Mouse (Mus musculus) liver, postnatal 0 days (tissue): ENCODE results near the gene Bach1. TPM values are rescaled to one million over a fixed set of nuclear protein-coding genes. Genes with fewer than 3 reads are reported as not detected.

Experiments
- ATAC-seq: fragments of 200-750 bp; cut with Nextera tagmentation; 2 replicates; pipeline ENCODE4 v1.8.0; 2017; ENCODE audit warnings: mild to moderate bottlenecking, moderate library complexity
- DNase-seq: peaks from one replicate; pipeline ENCODE4 v3.0.0-alpha.2; 2016
- H3K27ac ChIP-seq: fragments of 300-500 bp; sonication (generic); 2 replicates; pipeline ENCODE4 v1.5.1; 2014; ENCODE audit warnings: antibody characterized with exemption, moderate library complexity, mild to moderate bottlenecking, low read depth
- H3K27me3 ChIP-seq: fragments of 300-500 bp; sonication (generic); 2 replicates; pipeline ENCODE4 v1.6.1; 2014; ENCODE audit warnings: low read length, control low read depth, mixed read lengths; ENCODE audit not compliant: insufficient read depth
- H3K36me3 ChIP-seq: fragments of 300-500 bp; sonication (generic); replicated peaks from 2 replicates; pipeline ENCODE4 v1.6.1; 2014; ENCODE audit warnings: mild to moderate bottlenecking, control low read depth, low read length, moderate library complexity, mixed read lengths; ENCODE audit not compliant: insufficient read depth
- H3K4me1 ChIP-seq: fragments of 300-500 bp; sonication (generic); 2 replicates; pipeline ENCODE4 v1.6.1; 2014; ENCODE audit warnings: antibody characterized with exemption, mild to moderate bottlenecking, control low read depth; ENCODE audit not compliant: insufficient read depth
- H3K4me2 ChIP-seq: fragments of 300-500 bp; sonication (generic); 2 replicates; pipeline ENCODE4 v1.6.1; 2014; ENCODE audit warnings: low read depth, mild to moderate bottlenecking, low read length, moderate library complexity, mixed read lengths
- H3K4me3 ChIP-seq: fragments of 300-500 bp; sonication (generic); 2 replicates; pipeline ENCODE4 v1.5.1; 2014; ENCODE audit warnings: low read depth, low read length
- H3K9ac ChIP-seq: fragments of 300-500 bp; sonication (generic); replicated peaks from 2 replicates; pipeline ENCODE4 v1.6.1; 2014; ENCODE audit warnings: mild to moderate bottlenecking, moderate library complexity
- H3K9me3 ChIP-seq: fragments of 300-500 bp; sonication (generic); 2 replicates; pipeline ENCODE4 v1.6.1; 2016; ENCODE audit warnings: mild to moderate bottlenecking, control low read depth, low read length, mixed read lengths
- CTCF ChIP-seq: sonication (generic); IDR thresholded peaks from 2 replicates; pipeline ENCODE4 v1.5.1; 2016; ENCODE audit warnings: antibody characterized with exemption, low read depth
- EP300 ChIP-seq: IDR thresholded peaks from 2 replicates; pipeline ENCODE4 v1.6.1; 2016; ENCODE audit warnings: antibody characterized with exemption, low read depth, mild to moderate bottlenecking
- WGBS: fragments of 180-500 bp; shearing (Covaris S2); extraction: QIAGEN DNeasy Blood & Tissue Kit; methylation state at CpG from one replicate; pipeline ENCODE4 v1.1.7; 2014; ENCODE audit not compliant: insufficient replicate concordance; 5-methylcytosine and 5-hydroxymethylcytosine counted together
- polyA plus RNA-seq: library from polyadenylated mRNA; unstranded; fragments of >200 nt; fragmentation: Nextera tagmentation; extraction: Ambion mirVana; gene quantifications from 2 replicates; pipeline ENCODE4 v1.2.1, GENCODE M21; 2015

Gene Bach1
- polyA plus RNA-seq, 1 experiment from 2014 or later: 5.9 TPM

- ATAC-seq: no peak
- DNase-seq: no peak
- Histone ChIP-seq H3K4me1 (no peaks in the 10 kb centered on the region), H3K27ac (no peak overlapping the region), H3K4me3 (no peak overlapping the region), H3K27me3 (no peaks in the 10 kb centered on the region), H3K9ac (no peak overlapping the region), H3K36me3 (no peaks in the 10 kb centered on the region), H3K4me2 (no peak overlapping the region), H3K9me3 (no peaks in the 10 kb centered on the region)
- TF ChIP-seq CTCF (no peak), EP300 (no peak)
- WGBS: 70% methylated on average over 7 of the region's 7 CpGs
These were observed 82.9 kb downstream of the Bach1 start for GRCm38 (mm10) chr16:87781637-87782036.

Other genes with a start within 250 kb of the Bach1 start
- gene Usp16, start 244.2 kb upstream of the Bach1 start, polyA plus RNA-seq: 21.8 and 23.6 TPM in 2 replicates
- gene Cct8, start 203.1 kb upstream of the Bach1 start, polyA plus RNA-seq: 169 and 170 TPM in 2 replicates
- 0.08 TPM in 1 of 2 replicates, not detected in the other for gene Map3k7cl, start 145.6 kb upstream of the Bach1 start, polyA plus RNA-seq